Mouse (Mus musculus) embryonic facial prominence, embryonic 11.5 days (tissue): ENCODE results near the gene Phldb3. TPM values are rescaled to one million over a fixed set of nuclear protein-coding genes. Genes with fewer than 3 reads are reported as not detected.

Experiments
- ATAC-seq: fragments of 200-750 bp; cut with Nextera tagmentation; replicated peaks from 2 replicates; pipeline ENCODE4 v1.8.0; 2017; ENCODE audit warnings: low read depth; ENCODE audit not compliant: insufficient number of reproducible peaks, low FRiP score, low TSS enrichment
- DNase-seq: peaks from one replicate; pipeline ENCODE4 v3.0.0-alpha.2; 2015; ENCODE audit warnings: low spot score
- H3K27ac ChIP-seq: fragments of 300-500 bp; sonication (generic); replicated peaks from 2 replicates; pipeline ENCODE4 v1.5.1; 2014; ENCODE audit warnings: mild to moderate bottlenecking, low read depth, low read length, control low read depth
- H3K27me3 ChIP-seq: fragments of 300-500 bp; sonication (generic); 2 replicates; pipeline ENCODE4 v1.6.1; 2014; ENCODE audit warnings: mild to moderate bottlenecking, low read length, moderate library complexity, mixed read lengths; ENCODE audit not compliant: control insufficient read depth, insufficient read depth
- H3K36me3 ChIP-seq: fragments of 300-500 bp; sonication (generic); replicated peaks from 2 replicates; pipeline ENCODE4 v1.6.1; 2014; ENCODE audit warnings: low read depth, mild to moderate bottlenecking, low read length, moderate library complexity, mixed read lengths; ENCODE audit not compliant: control insufficient read depth, insufficient read depth
- H3K4me1 ChIP-seq: fragments of 300-500 bp; sonication (generic); 2 replicates; pipeline ENCODE4 v1.6.1; 2014; ENCODE audit warnings: low read length, mixed read lengths; ENCODE audit not compliant: control insufficient read depth, insufficient read depth
- H3K4me2 ChIP-seq: fragments of 300-500 bp; sonication (generic); 2 replicates; pipeline ENCODE4 v1.6.1; 2014; ENCODE audit warnings: low read depth, mild to moderate bottlenecking, control low read depth, low read length, moderate library complexity
- H3K4me3 ChIP-seq: fragments of 300-500 bp; sonication (generic); 2 replicates; pipeline ENCODE4 v1.5.1; 2014; ENCODE audit warnings: low read depth, low read length, control low read depth
- H3K9ac ChIP-seq: fragments of 300-500 bp; sonication (generic); replicated peaks from 2 replicates; pipeline ENCODE4 v1.6.1; 2014; ENCODE audit warnings: mild to moderate bottlenecking, control low read depth, low read length
- H3K9me3 ChIP-seq: fragments of 300-500 bp; sonication (generic); replicated peaks from 2 replicates; pipeline ENCODE4 v1.6.1; 2016; ENCODE audit warnings: mild to moderate bottlenecking, low read length, inconsistent platforms, mixed read lengths; ENCODE audit not compliant: control insufficient read depth
- WGBS: fragments of 180-500 bp; shearing (Covaris S2); extraction: QIAGEN DNeasy Blood & Tissue Kit; methylation state at CpG from one replicate; pipeline ENCODE4 v1.1.7; 2014; 5-methylcytosine and 5-hydroxymethylcytosine counted together
- polyA plus RNA-seq: library from polyadenylated mRNA; unstranded; fragments of >200 nt; fragmentation: Nextera tagmentation; extraction: Ambion mirVana; gene quantifications from 2 replicates; pipeline ENCODE4 v1.2.1, GENCODE M21; 2014

The Phldb3 gene
- polyA plus RNA-seq, 1 experiment from 2014 or later: 0.10 TPM

DNA sequence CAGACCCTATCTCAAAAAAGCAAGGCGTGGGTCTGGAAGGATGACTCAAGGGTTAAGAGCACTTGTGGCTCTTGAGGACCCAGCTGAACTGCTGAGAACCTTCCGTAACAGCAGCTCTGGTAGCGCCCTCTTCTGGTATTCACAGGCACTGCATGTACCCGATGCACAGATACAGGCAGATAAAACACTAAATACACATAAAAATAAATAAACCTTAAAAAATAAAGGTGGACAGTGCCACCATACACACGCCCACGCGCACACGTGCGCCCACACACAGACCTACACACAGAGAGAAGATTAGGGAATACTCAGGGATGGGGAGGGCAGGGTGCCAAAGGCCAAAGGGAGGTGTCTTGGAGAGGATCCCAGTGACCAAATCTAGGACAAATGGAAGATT is 31.9 kb downstream of the Phldb3 start:
- Histone ChIP-seq H3K4me1 (peaks cover 2% of the 10 kb centered on the region; the same call in 1 of the 2 replicates), H3K36me3 (no peaks in the 10 kb centered on the region), H3K9me3 (no peaks in the 10 kb centered on the region), H3K27ac (no peak overlapping the region), H3K4me3 (no peak overlapping the region), H3K9ac (no peak overlapping the region), H3K4me2 (no peak overlapping the region), H3K27me3 (peaks cover 28% of the 10 kb centered on the region)
- 7% methylated on average over 9 of the region's 9 CpGs for WGBS
- no peak for ATAC-seq
- peak; percentile 69 for DNase-seq

DNA sequence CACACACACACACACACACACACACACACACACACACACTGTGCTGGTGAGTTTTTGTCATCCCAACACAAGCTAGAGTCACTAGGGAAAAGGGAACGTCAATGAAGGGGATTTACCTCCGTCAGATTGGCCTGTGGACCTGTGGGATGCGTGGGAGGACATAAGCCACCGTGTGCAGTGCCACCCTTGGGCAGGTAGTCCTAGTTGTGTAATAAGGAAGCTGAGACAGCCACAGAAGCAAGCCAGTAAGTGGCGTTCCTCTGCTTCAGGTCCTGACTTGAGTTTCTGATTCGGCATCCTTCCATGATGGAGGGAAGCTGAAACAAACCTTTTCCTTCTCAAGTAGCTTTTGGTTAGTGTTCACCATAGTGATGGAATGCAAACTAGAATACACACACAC is 33.9 kb downstream of the Phldb3 start:
- Histone ChIP-seq H3K36me3 (no peaks in the 10 kb centered on the region), H3K9ac (no peak overlapping the region), H3K4me2 (no peak overlapping the region), H3K4me1 (no peaks in the 10 kb centered on the region), H3K4me3 (no peak overlapping the region), H3K27ac (no peak overlapping the region), H3K9me3 (no peaks in the 10 kb centered on the region), H3K27me3 (peaks cover 12% of the 10 kb centered on the region)
- DNase-seq (no peak), ATAC-seq (no peak)
- 81% methylated on average over 6 of the region's 6 CpGs for WGBS

DNA sequence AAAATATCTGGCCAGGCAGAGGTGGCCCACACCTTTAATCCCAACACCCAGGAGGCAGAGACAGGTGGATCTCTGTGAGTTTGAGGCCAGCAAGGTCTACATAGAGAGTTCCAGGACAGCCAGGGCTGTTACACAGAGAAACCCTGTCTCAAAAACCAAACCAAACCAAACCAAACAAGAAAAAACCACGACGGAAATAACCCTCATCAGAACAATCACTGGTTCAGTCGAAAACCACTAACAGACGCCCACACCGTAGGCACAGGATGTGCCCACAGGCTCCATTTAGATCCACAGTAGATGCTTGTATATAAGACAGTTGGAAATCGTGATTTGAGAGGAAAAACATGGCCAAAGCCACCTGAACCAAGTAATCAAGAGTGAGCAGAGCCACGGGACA is 34.4 kb downstream of the Phldb3 start:
- Histone ChIP-seq H3K9me3 (no peaks in the 10 kb centered on the region), H3K4me3 (no peak overlapping the region), H3K4me2 (no peak overlapping the region), H3K9ac (no peak overlapping the region), H3K27ac (no peak overlapping the region), H3K4me1 (no peaks in the 10 kb centered on the region), H3K36me3 (no peaks in the 10 kb centered on the region), H3K27me3 (peaks cover 7% of the 10 kb centered on the region; the same call in 1 of the 2 replicates)
- ATAC-seq (no peak), DNase-seq (no peak)
- WGBS: 75% methylated on average over 7 of the region's 7 CpGs

DNA sequence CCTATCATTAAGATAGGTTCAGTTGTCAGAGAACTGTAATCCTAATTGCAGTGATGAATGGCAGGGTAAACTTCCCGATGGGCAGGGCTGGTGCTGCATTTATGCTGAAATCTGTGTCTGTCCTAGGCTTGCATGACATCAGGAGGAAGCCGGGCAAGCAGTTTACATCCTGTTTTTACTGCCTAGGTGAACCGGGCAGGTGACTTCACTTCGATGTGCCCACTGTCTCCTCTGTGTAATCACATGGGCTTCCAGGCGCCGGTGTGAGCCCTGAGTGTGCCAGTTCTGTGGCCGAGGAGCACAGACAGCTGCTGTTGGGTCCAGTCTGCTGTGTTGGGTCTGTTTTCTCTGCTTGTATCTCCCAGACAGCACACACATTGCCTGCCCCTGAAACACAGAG is 35.9 kb downstream of the Phldb3 start:
- DNase-seq: no peak
- no peaks in the 10 kb centered on the region for H3K4me1 ChIP-seq
- H3K4me3 ChIP-seq: no peak overlapping the region
- H3K27me3 ChIP-seq: no peaks in the 10 kb centered on the region
- H3K36me3 ChIP-seq: no peaks in the 10 kb centered on the region
- WGBS: 78% methylated on average over 7 of the region's 7 CpGs
- H3K9me3 ChIP-seq: no peaks in the 10 kb centered on the region
- no peak for ATAC-seq
- no peak overlapping the region for H3K4me2 ChIP-seq
- H3K27ac ChIP-seq: no peak overlapping the region
- H3K9ac ChIP-seq: no peak overlapping the region

DNA sequence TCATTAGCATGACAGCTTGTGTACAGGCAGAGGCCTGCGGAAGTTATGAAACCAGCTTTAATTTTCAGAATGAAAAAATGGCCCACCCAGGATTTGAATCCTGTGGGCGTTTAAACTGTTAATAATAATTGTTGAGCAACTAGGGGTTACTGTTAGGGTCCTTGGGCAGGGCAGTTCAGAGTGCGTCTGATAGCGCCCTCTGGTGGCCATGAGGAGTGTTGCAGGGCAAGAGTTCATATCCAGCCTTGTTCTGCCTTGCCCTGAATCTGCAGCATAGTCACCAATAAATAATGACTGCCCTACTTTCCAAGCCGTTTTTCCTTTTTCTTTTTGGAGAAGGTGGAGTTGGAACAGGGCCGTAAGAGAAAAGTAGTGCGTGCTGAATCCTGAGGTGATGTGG is 43.1 kb downstream of the Phldb3 start:
- WGBS: 28% methylated on average over 7 of the region's 7 CpGs
- ATAC-seq: no peak

DNA sequence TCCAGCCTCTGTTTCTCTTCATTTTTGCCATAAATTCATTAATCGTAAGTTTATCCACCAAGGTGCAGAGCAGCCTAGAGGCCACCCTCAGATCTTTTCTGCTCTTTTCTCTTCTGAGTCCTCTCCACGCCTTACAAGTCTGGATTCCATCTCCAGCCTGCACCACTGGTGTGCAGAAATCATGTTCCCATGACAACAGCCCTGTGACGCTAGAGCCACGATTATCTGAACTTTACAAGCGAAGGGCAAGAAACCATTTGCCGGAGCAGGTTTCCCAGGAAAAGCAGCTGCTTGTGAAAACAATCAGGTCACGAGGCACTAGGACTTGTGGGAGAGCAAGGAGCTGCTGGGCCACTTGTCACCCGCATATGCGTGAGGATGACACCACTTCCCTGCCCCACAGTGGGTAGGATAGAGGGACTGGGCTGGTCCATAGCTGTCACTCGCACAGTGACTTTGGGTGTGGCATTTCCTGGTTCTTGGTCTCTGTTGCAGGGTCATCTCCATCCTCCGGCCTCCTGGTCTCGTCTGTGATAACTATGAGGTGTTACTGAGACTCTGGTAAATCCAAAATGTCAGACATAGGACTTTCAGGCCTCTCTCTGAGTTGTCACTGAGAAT is 49.3 kb downstream of the Phldb3 start:
- no peak for DNase-seq
- H3K27ac ChIP-seq: no peak overlapping the region
- no peaks in the 10 kb centered on the region for H3K9me3 ChIP-seq
- no peaks in the 10 kb centered on the region for H3K36me3 ChIP-seq
- H3K9ac ChIP-seq: no peak overlapping the region
- H3K4me2 ChIP-seq: no peak overlapping the region
- no peaks in the 10 kb centered on the region for H3K27me3 ChIP-seq
- no peaks in the 10 kb centered on the region for H3K4me1 ChIP-seq
- ATAC-seq: no peak
- WGBS: 75% methylated on average over 12 of the region's 12 CpGs
- H3K4me3 ChIP-seq: no peak overlapping the region

More for the DNA sequence above, 43.1 kb downstream of the Phldb3 start:
- Histone ChIP-seq H3K4me3 (no peak overlapping the region), H3K9ac (no peak overlapping the region), H3K4me1 (no peaks in the 10 kb centered on the region), H3K36me3 (no peaks in the 10 kb centered on the region), H3K27me3 (no peaks in the 10 kb centered on the region), H3K9me3 (no peaks in the 10 kb centered on the region), H3K4me2 (no peak overlapping the region), H3K27ac (no peak overlapping the region)
- DNase-seq: peak; percentile 73

DNA sequence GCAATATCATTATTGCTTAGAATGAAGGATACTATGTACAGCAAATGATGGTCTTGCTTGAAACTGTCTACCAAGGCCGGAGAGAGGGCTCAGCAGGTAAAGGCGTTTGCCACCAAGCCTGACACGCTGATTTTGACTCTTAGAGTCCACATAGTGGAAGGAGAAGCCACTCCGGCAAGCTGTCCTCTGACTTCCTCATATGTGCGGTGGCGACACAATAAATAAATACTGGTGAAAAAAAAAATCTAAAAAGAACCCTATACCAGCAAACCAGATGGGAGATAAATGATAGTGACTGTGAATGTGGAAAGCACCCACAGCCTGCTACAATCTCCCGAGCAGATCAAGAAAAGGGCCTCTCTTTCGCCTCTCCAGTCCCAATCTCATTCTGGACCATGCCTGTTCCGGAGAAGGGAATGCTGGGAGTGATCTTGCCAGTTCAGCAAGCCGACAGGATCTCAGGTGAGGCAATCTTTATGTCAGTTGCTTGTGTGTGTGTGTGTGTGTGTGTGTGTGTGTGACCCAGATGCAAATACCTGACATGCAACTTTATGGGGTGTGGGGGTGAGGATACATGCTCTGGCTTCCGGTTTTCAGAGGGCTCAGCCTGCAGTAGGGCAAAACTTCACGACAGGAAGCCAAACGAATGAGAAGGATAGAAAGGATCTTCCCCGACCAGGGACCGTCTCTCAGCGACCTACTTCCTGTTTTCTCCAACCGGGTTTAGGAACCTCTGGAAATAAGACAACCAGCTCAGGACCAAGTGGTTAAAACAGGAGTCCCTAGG is 50.7 kb downstream of the Phldb3 start:
- no peaks in the 10 kb centered on the region for H3K27me3 ChIP-seq
- no peak overlapping the region for H3K4me2 ChIP-seq
- no peaks in the 10 kb centered on the region for H3K4me1 ChIP-seq
- DNase-seq: no peak
- no peak overlapping the region for H3K4me3 ChIP-seq
- no peak overlapping the region for H3K27ac ChIP-seq
- ATAC-seq: no peak
- H3K9me3 ChIP-seq: no peaks in the 10 kb centered on the region
- H3K9ac ChIP-seq: no peak overlapping the region
- H3K36me3 ChIP-seq: no peaks in the 10 kb centered on the region
- 67% methylated on average over 17 of the region's 17 CpGs for WGBS

DNA sequence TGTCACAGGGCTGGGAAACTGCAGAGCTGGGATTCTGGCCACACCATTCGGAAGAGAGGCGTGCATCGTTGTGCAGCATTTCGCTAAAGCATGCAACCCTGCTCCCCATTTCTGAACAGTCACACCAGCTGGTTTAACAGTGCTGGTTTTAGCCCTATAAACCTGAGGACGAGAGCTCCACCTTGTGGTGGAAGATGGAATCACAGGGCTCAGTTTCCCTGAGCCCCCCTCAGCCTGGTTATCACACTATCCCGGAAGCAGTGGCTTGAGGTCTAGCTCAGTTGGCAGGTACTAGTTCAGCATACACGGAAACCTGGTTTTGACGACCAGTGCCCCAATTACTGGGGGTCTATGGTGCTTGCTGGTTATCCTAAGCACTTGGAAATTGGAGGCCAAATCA is 52.0 kb downstream of the Phldb3 start:
- H3K27ac ChIP-seq: no peak overlapping the region
- H3K9ac ChIP-seq: no peak overlapping the region
- H3K9me3 ChIP-seq: no peaks in the 10 kb centered on the region
- H3K4me2 ChIP-seq: no peak overlapping the region
- H3K4me3 ChIP-seq: no peak overlapping the region
- 0 out of 2 replicates have a peak, but pooled peaks have one; percentile 34 for ATAC-seq
- no peaks in the 10 kb centered on the region for H3K27me3 ChIP-seq
- no peaks in the 10 kb centered on the region for H3K36me3 ChIP-seq
- peak; percentile 89 for DNase-seq
- no peaks in the 10 kb centered on the region for H3K4me1 ChIP-seq
- WGBS: 24% methylated on average over 8 of the region's 8 CpGs
